ENCODE assay signal across 8 mouse cellular contexts in the genomic region with DNA sequence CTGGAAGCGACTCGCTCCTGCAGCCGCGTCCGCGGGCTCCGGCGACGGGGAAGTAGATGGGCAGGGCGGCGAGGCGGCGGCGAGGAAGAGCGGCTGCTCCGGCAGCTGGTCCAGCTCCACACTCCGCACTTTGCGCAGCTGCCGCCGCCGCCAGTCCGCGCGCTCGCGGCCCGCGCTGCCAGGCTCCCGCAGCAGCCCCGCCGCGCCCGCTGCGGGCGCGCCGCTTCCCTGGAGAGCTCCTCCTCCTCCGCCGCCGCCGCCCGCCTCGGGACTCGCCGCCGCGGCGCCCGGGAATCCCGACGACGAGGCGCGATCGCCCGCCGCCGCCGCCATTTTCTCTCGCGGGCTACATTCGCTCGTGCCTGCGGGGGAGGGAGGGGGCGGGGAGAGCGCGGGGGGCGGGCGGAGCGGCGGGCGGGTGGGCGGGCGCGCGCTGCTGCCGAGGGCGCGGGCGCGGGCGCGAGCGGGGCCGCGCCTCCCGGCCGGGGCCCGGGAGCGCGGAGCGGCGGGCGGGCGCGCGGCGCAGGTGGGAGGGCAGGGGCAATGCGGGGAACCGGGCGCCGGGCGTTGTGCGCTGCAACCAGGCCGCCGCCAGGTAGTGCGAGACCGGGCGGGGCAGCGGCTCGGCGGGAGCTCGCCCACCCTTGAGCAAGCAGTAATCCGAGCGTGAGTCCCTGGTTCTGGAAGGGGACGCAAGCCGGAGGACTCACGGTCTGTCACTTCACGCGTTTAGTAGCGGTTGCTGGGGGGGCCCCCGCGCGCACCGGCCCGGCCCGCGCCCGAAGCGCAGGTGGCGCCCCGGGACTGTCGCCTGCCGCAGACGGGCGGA. TPM values are rescaled to one million over a fixed set of nuclear protein-coding genes. Genes with fewer than 3 reads are reported as not detected.
DNase-seq lines count a peak whose midpoint lies in the region; ATAC-seq and TF ChIP-seq lines count a peak whose summit lies in the region.

Map3k1 (minus strand) TSS at position 357 of the 829 bp plus-strand sequence.

- TF ChIP-seq EP300 in ES-Bruce4 (IDR thresholded peaks at IDR 0.05; ENCODE audit: insufficient read depth, low read depth, low read length): no peak

- DNase-seq in forebrain, embryonic 14.5 days (ENCODE audit: low spot score): peak; percentile 79
- DNase-seq in heart, postnatal 14 days: peak; percentile 76 to 82
- DNase-seq in layer of hippocampus, adult 18-20 months (ENCODE audit: low spot score in 2 of 2): peak; percentile 44 to 76
- DNase-seq in lung, embryonic 14.5 days: peak; percentile 80
- DNase-seq in thymus, postnatal 25 days: peak; percentile 81

- H3K27ac ChIP-seq in ES-Bruce4 (ENCODE audit: insufficient read depth, low read length): peak within 1 kb of the TSS; percentile 2; the same call in 1 of the 2 replicates
- peak within 1 kb of the TSS; percentile 95 for H3K27ac ChIP-seq in forebrain, embryonic 14.5 days (ENCODE audit: low read depth, low read length)
- H3K27ac ChIP-seq in lung, embryonic 14.5 days (ENCODE audit: low read depth): peak within 1 kb of the TSS; percentile 98
- peak within 1 kb of the TSS; percentile 100 for H3K27ac ChIP-seq in olfactory bulb, adult 2 months (ENCODE audit: insufficient read depth, low read depth, low read length)

- intact Hi-C loops in heart, postnatal 14 days (cut with DNase I): loop anchor here (2.0 to 5.0 kb wide), 3 partner anchors 146 to 388 kb away; no protein-coding TSS in a partner anchor

- H3K4me2 ChIP-seq in forebrain, embryonic 14.5 days (ENCODE audit: low read length): peak within 1 kb of the TSS; percentile 90
- peak within 1 kb of the TSS; percentile 79 for H3K4me2 ChIP-seq in lung, embryonic 14.5 days

- TF ChIP-seq POLR2A in ES-Bruce4 (IDR thresholded peaks at IDR 0.05; ENCODE audit: insufficient read depth, low read length): no peak
- TF ChIP-seq POLR2A in olfactory bulb, adult 2 months (IDR thresholded peaks at IDR 0.05; ENCODE audit: insufficient read depth, low read depth, low read length): 0 out of 2 replicates have a peak, but pooled peaks have one; percentile 55

- H3K27me3 ChIP-seq in ES-Bruce4 (ENCODE audit: control insufficient read depth, insufficient read depth, low read length, poor library complexity, severe bottlenecking): 0 out of 2 replicates have a peak, but pooled peaks cover 1% of the 10 kb centered on the region
- H3K27me3 ChIP-seq in forebrain, embryonic 14.5 days (replicated peaks; ENCODE audit: control insufficient read depth, insufficient read depth, low read length): no peaks in the 10 kb centered on the region
- H3K27me3 ChIP-seq in lung, embryonic 14.5 days (ENCODE audit: insufficient read depth, low read length): no peaks in the 10 kb centered on the region

- H3K4me3 ChIP-seq in ES-Bruce4 (ENCODE audit: low read depth, low read length): peak within 1 kb of the TSS; percentile 86
- peak within 1 kb of the TSS; percentile 84 for H3K4me3 ChIP-seq in forebrain, embryonic 14.5 days (ENCODE audit: low read depth, low read length)
- peak within 1 kb of the TSS; percentile 94 for H3K4me3 ChIP-seq in lung, embryonic 14.5 days (ENCODE audit: low read depth, low read length)
- peak within 1 kb of the TSS; percentile 100 for H3K4me3 ChIP-seq in olfactory bulb, adult 2 months (ENCODE audit: insufficient read depth, low read depth, low read length)

- H3K9ac ChIP-seq in ES-Bruce4 (ENCODE audit: low read depth, poor library complexity, severe bottlenecking): peak within 1 kb of the TSS; percentile 100
- peak within 1 kb of the TSS; percentile 89 for H3K9ac ChIP-seq in forebrain, embryonic 14.5 days (ENCODE audit: low read length)
- H3K9ac ChIP-seq in lung, embryonic 14.5 days: peak within 1 kb of the TSS; percentile 97

- no peaks in the 10 kb centered on the region for H3K9me3 ChIP-seq in ES-Bruce4 (replicated peaks; ENCODE audit: control insufficient read depth, insufficient read depth, low read length, poor library complexity, severe bottlenecking)
- no peaks in the 10 kb centered on the region for H3K9me3 ChIP-seq in forebrain, embryonic 14.5 days (replicated peaks; ENCODE audit: control insufficient read depth, low read length)
- no peaks in the 10 kb centered on the region for H3K9me3 ChIP-seq in lung, embryonic 14.5 days (ENCODE audit: low read depth, low read length)

- peak; percentile 71 for ATAC-seq in cerebellum, adult (ENCODE audit: insufficient number of reproducible peaks, low FRiP score, low TSS enrichment)
- ATAC-seq in forebrain, embryonic 14.5 days: peak; percentile 88
- ATAC-seq in lung, embryonic 14.5 days (ENCODE audit: insufficient read depth): peak; percentile 77

- TF ChIP-seq CTCF in ES-Bruce4 (IDR thresholded peaks at IDR 0.05; ENCODE audit: low read depth, low read length): no peak
- TF ChIP-seq CTCF in lung, embryonic 14.5 days (IDR thresholded peaks at IDR 0.05; ENCODE audit: low read depth): no peak
- TF ChIP-seq CTCF in olfactory bulb, adult 2 months (IDR thresholded peaks at IDR 0.05; ENCODE audit: insufficient read depth, low read depth, low read length): no peak

- under 1% methylated on average over 63 of the region's 136 CpGs for WGBS in forebrain, embryonic 14.5 days
- WGBS in lung, embryonic 14.5 days: under 1% methylated on average over 104 of the region's 136 CpGs
- 3% methylated on average over 101 of the region's 136 CpGs for WGBS in olfactory bulb, adult 2 months

- H3K4me1 ChIP-seq in ES-Bruce4 (ENCODE audit: control insufficient read depth, insufficient read depth, low read length): no peaks in the 10 kb centered on the region
- peaks cover 10% of the 10 kb centered on the region; the same call in 1 of the 2 replicates for H3K4me1 ChIP-seq in forebrain, embryonic 14.5 days (ENCODE audit: control insufficient read depth, insufficient read depth, low read length)
- H3K4me1 ChIP-seq in lung, embryonic 14.5 days (ENCODE audit: insufficient read depth): peaks cover 20% of the 10 kb centered on the region
- peaks cover 7% of the 10 kb centered on the region; the same call in 1 of the 2 replicates for H3K4me1 ChIP-seq in olfactory bulb, adult 2 months (ENCODE audit: control insufficient read depth, insufficient read depth, low read length)

- no peaks in the 10 kb centered on the region for H3K36me3 ChIP-seq in ES-Bruce4 (ENCODE audit: control insufficient read depth, insufficient read depth, low read length, poor library complexity, severe bottlenecking)
- H3K36me3 ChIP-seq in forebrain, embryonic 14.5 days (ENCODE audit: control insufficient read depth, insufficient read depth, low read length): no peaks in the 10 kb centered on the region
- no peaks in the 10 kb centered on the region for H3K36me3 ChIP-seq in lung, embryonic 14.5 days (ENCODE audit: insufficient read depth)

RNA-seq across cellular contexts. Expression of gene Map3k1, which starts in this region (rescaled TPM):
- polyA plus RNA-seq in ES-Bruce4 (2011; ENCODE audit: insufficient read depth, insufficient read length, low read depth, missing spikeins): 32.4 and 34.5 TPM in 2 replicates
- polyA plus RNA-seq in forebrain, embryonic 14.5 days (2014; fragmentation: Nextera tagmentation; extraction: Ambion mirVana): 9.5 and 11.6 TPM in 2 replicates
- 10 to 100 TPM; 27.8 to 30.0 TPM for total RNA-seq in heart, postnatal 14 days (2021)
- 10 to 100 TPM in 1 of 2 experiments, 1 to 10 TPM in 1; 9.4 to 10.1 TPM for total RNA-seq in layer of hippocampus, adult 18-20 months (2021)
- 37.2 and 39.8 TPM in 2 replicates for polyA plus RNA-seq in lung, embryonic 14.5 days (2014; fragmentation: Nextera tagmentation; extraction: Ambion mirVana)
- 135 TPM in 1 of 2 replicates, not detected in the other for polyA plus RNA-seq in olfactory bulb, adult 2 months (2012; ENCODE audit: insufficient read depth, insufficient read length, low replicate concordance, missing spikeins)

Comparison
In these comparisons a context has a peak if more than half of its experiments do, and no peak if none do; other contexts are left out.
1. Peak in every context shown above with its lines: DNase-seq, ATAC-seq, H3K4me3 ChIP-seq and H3K27ac ChIP-seq.
2. H3K27ac ChIP-seq: peak in every context shown above with its lines; median percentile 100 in olfactory bulb, adult 2 months; 98 in lung, embryonic 14.5 days; 95 in forebrain, embryonic 14.5 days; 2 in ES-Bruce4.